Mouse (Mus musculus) limb, embryonic 10.5 days (tissue): ENCODE data around the gene B3gnt7. TPM values are rescaled to one million over a fixed set of nuclear protein-coding genes. Genes with fewer than 3 reads are reported as not detected.

Experiments used
- DNase-seq: peaks from one replicate; pipeline ENCODE4 v3.0.0-alpha.2; 2017; ENCODE audit warnings: low spot score
- H3K27ac ChIP-seq: fragments of 300-500 bp; sonication (generic); 2 replicates; pipeline ENCODE4 v1.5.1; 2016; ENCODE audit warnings: mild to moderate bottlenecking
- H3K27me3 ChIP-seq: fragments of 300-500 bp; sonication (generic); 2 replicates; pipeline ENCODE4 v1.6.1; 2016; ENCODE audit warnings: low read depth, mild to moderate bottlenecking; ENCODE audit not compliant: poor library complexity, severe bottlenecking
- H3K36me3 ChIP-seq: fragments of 300-500 bp; sonication (generic); 2 replicates; pipeline ENCODE4 v1.6.1; 2016; ENCODE audit warnings: mild to moderate bottlenecking, moderate library complexity
- H3K4me1 ChIP-seq: fragments of 300-500 bp; sonication (generic); 2 replicates; pipeline ENCODE4 v1.6.1; 2016
- H3K4me3 ChIP-seq: fragments of 300-500 bp; sonication (generic); 2 replicates; pipeline ENCODE4 v1.5.1; 2016; ENCODE audit warnings: mild to moderate bottlenecking, moderate library complexity
- H3K9me3 ChIP-seq: fragments of 300-500 bp; sonication (generic); replicated peaks from 2 replicates; pipeline ENCODE4 v1.6.1; 2016; ENCODE audit warnings: mild to moderate bottlenecking
- WGBS: fragments of 180-500 bp; shearing (Covaris S2); methylation state at CpG from one replicate; pipeline ENCODE4 v1.1.7; 2016; 5-methylcytosine and 5-hydroxymethylcytosine counted together
- polyA plus RNA-seq: library from polyadenylated mRNA; unstranded; fragments of >200 nt; fragmentation: Nextera tagmentation; extraction: Ambion mirVana; gene quantifications from 2 replicates; pipeline ENCODE4 v1.2.1, GENCODE M21; 2016

B3gnt7 gene
- polyA plus RNA-seq, 1 experiment from 2014 or later, result 3.4 TPM

DNA sequence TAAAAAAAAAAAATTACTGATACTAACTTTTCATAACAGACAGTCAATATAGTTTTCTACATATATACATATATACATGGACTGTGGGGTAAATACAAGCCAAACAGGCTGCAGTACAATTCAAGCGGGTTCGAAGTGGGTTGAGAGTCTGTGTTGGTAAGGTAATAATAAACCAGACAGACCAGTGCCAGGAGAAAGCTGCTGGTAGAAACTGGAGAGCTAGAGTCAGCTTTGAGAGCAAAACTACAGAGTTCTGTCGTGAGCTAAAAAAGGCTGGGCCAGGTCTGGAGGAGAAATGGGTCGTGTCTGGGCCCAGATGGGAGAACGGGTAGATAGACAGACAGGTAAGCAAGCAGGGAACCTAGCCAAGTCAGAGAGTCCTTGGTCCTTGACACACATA, 18.5 kb upstream of the B3gnt7 start:
- DNase-seq, result no peak
- no peaks in the 10 kb centered on the region for H3K36me3 ChIP-seq
- H3K9me3 ChIP-seq, result no peaks in the 10 kb centered on the region
- 90% methylated on average over 5 of the region's 5 CpGs for WGBS
- no peak overlapping the region for H3K4me3 ChIP-seq
- no peaks in the 10 kb centered on the region for H3K27me3 ChIP-seq
- H3K27ac ChIP-seq, result no peak overlapping the region
- no peaks in the 10 kb centered on the region for H3K4me1 ChIP-seq

DNA sequence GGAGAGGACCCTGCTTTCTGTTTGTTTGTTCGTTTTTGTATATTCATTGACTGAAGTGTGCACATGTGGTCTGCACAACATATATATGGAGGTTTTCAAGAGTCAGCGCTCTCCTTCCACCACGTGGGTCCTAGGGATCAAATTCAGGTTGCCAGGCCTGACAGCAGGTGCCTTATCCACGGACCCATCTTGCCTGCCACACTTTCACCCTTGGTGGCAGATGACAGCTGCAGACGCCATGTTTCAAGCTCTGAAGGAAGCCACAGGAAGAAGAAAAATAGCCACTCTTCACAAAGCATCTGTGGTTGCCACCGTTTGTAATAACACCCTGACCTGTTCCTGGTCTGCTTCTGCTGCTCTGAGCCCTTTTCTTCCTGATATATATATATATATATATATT, 17.3 kb upstream of the B3gnt7 start:
- H3K27ac ChIP-seq, result no peak overlapping the region
- H3K9me3 ChIP-seq, result no peaks in the 10 kb centered on the region
- H3K27me3 ChIP-seq, result no peaks in the 10 kb centered on the region
- no peaks in the 10 kb centered on the region for H3K36me3 ChIP-seq
- WGBS, result 89% methylated on average over 6 of the region's 6 CpGs
- H3K4me1 ChIP-seq, result no peaks in the 10 kb centered on the region
- no peak overlapping the region for H3K4me3 ChIP-seq
- DNase-seq, result no peak

- no peak overlapping the region for H3K27ac ChIP-seq
- DNase-seq, result no peak
- 91% methylated on average over 4 of the region's 4 CpGs for WGBS
Observed at GRCm38 (mm10) chr1:86287473-86287872, 15.2 kb upstream of the B3gnt7 start.

GRCm38 (mm10) chr1:86290452-86290851, 12.2 kb upstream of the B3gnt7 start:
- WGBS, result 67% methylated on average over 3 of the region's 3 CpGs
- H3K27me3 ChIP-seq, result peaks cover 7% of the 10 kb centered on the region; the same call in 1 of the 2 replicates
- DNase-seq, result no peak

More at GRCm38 (mm10) chr1:86287473-86287872, 15.2 kb upstream of the B3gnt7 start:
- no peak overlapping the region for H3K4me3 ChIP-seq
- no peaks in the 10 kb centered on the region for H3K9me3 ChIP-seq
- no peaks in the 10 kb centered on the region for H3K4me1 ChIP-seq
- H3K27me3 ChIP-seq, result no peaks in the 10 kb centered on the region
- H3K36me3 ChIP-seq, result no peaks in the 10 kb centered on the region

DNA sequence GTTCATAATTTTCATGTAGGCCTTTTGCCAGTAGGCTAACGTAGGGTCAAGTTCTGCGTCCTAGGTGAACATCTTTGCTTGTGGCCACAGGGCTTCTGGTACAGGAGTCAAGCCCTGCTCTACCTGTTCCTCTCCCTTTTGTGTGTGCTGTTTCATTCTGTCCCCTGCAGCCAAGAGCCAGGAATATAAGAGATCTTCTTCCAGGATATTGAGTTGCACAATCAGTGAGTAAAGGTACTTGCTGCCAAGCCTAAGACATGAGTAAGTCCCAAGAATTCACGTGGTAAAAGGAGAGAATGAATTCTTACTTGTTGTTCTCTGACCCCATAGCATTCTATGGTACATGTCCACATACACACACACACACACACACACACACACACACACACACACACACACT, 9.5 kb upstream of the B3gnt7 start:
- Histone ChIP-seq H3K36me3 (no peaks in the 10 kb centered on the region), H3K4me3 (no peak overlapping the region), H3K4me1 (peaks cover 12% of the 10 kb centered on the region), H3K9me3 (no peaks in the 10 kb centered on the region), H3K27me3 (peaks cover 32% of the 10 kb centered on the region), H3K27ac (no peak overlapping the region)
- DNase-seq, result no peak
- 89% methylated on average over 3 of the region's 3 CpGs for WGBS

More at GRCm38 (mm10) chr1:86290452-86290851, 12.2 kb upstream of the B3gnt7 start:
- Histone ChIP-seq H3K4me1 (peaks cover 12% of the 10 kb centered on the region), H3K27ac (no peak overlapping the region), H3K36me3 (no peaks in the 10 kb centered on the region), H3K4me3 (no peak overlapping the region), H3K9me3 (no peaks in the 10 kb centered on the region)

DNA sequence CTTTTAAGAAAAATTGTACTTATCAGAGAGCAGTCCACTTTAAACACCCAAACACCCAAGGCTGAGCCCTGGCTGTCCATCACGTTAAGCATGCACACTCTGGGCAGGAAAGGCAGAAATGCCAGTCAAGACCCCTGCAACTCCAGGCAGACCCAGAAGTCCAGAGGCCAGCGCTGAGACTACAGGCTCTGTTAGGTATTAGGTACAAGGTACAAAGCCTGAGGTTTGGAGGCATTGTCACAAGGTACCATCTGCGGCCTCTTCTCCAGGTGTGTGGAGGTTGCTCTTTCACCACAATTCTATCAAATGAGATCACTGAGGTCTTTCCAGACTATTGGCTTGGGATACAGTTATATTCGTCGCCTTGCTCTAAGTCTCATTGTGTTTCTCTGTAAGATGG, 8.8 kb upstream of the B3gnt7 start:
- Histone ChIP-seq H3K36me3 (no peaks in the 10 kb centered on the region), H3K27me3 (peaks cover 39% of the 10 kb centered on the region), H3K4me1 (peaks cover 18% of the 10 kb centered on the region), H3K4me3 (no peak overlapping the region), H3K9me3 (no peaks in the 10 kb centered on the region), H3K27ac (no peak overlapping the region)
- 95% methylated on average over 5 of the region's 5 CpGs for WGBS
- no peak for DNase-seq

GRCm38 (mm10) chr1:86294472-86294871, 8.2 kb upstream of the B3gnt7 start:
- Histone ChIP-seq H3K9me3 (no peaks in the 10 kb centered on the region), H3K4me3 (no peak overlapping the region), H3K27me3 (peaks cover 40% of the 10 kb centered on the region), H3K27ac (peak overlapping the region; percentile 16; the same call in 1 of the 2 replicates), H3K4me1 (peaks cover 23% of the 10 kb centered on the region), H3K36me3 (no peaks in the 10 kb centered on the region)
- DNase-seq, result no peak
- whole genome bisulfite sequencing, result 31% methylated on average over 4 of the region's 4 CpGs

- peak; percentile 68 for DNase-seq
- Histone ChIP-seq H3K27ac (no peak overlapping the region), H3K4me1 (peaks cover 61% of the 10 kb centered on the region), H3K36me3 (no peaks in the 10 kb centered on the region), H3K27me3 (peaks cover 82% of the 10 kb centered on the region), H3K9me3 (no peaks in the 10 kb centered on the region), H3K4me3 (no peak overlapping the region)
- WGBS, result 15% methylated on average over 2 of the region's 2 CpGs
Observed at GRCm38 (mm10) chr1:86300093-86300492, 2.5 kb upstream of the B3gnt7 start.

GRCm38 (mm10) chr1:86300731-86301130, 1.9 kb upstream of the B3gnt7 start:
- H3K4me1 ChIP-seq, result peaks cover 59% of the 10 kb centered on the region
- H3K27ac ChIP-seq, result no peak overlapping the region
- no peaks in the 10 kb centered on the region for H3K9me3 ChIP-seq
- H3K27me3 ChIP-seq, result peaks cover 84% of the 10 kb centered on the region
- DNase-seq, result no peak
- H3K4me3 ChIP-seq, result no peak overlapping the region
- WGBS, result 55% methylated on average over 7 of the region's 7 CpGs
- H3K36me3 ChIP-seq, result no peaks in the 10 kb centered on the region

GRCm38 (mm10) chr1:86301221-86302091, 1.2 kb upstream of the B3gnt7 start:
- H3K4me1 ChIP-seq, result peaks cover 59% of the 10 kb centered on the region
- no peaks in the 10 kb centered on the region for H3K9me3 ChIP-seq
- 49% methylated on average over 6 of the region's 6 CpGs for WGBS
- DNase-seq, result no peak
- H3K27ac ChIP-seq, result no peak overlapping the region
- H3K4me3 ChIP-seq, result no peak overlapping the region
- no peaks in the 10 kb centered on the region for H3K36me3 ChIP-seq
- H3K27me3 ChIP-seq, result peaks cover 84% of the 10 kb centered on the region

DNA sequence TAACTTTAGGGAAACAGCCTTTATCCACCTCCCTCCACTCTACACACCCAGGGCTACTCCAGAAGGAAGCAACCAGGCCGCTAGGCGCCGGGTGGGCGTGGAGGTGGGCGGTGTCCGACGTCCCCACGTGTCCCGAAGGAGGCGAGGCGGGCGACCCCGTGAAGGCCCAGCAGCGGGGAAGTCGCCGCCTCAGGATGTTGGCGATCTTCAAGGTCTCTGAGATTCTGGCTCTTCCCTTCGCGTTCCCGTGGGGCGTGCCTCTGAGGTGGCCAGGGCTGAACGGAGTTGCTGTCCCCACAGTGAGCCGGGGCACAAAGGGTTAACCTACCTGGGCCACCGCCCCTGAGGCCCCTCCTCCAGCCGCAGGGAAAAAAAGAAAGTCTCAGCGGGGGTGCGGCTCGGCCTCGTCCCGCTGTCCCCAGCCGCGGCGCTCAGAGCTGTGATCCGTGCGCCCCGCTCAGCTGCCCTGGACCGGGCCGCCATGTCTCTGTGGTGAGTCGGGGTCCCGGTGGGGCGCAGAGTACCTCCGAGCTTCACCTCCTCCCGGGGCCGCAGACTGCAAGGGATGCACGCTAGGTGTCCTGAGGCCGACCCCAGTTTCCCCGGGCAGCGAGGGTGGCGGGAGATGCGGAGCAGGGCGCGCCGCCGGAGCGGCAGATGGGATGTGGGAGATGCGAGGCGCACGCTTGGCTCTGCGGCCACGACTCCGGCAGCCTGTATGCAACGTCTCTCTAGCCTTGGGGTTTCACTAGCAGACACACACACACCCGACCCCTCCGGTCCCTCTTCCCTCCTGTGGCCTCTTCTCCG, 636 bp downstream of the B3gnt7 start:
- Histone ChIP-seq H3K27ac (peak overlapping the region; percentile 77), H3K9me3 (no peaks in the 10 kb centered on the region), H3K4me3 (peak overlapping the region; percentile 74), H3K4me1 (peaks cover 65% of the 10 kb centered on the region), H3K27me3 (peaks cover 86% of the 10 kb centered on the region), H3K36me3 (no peaks in the 10 kb centered on the region)
- DNase-seq, result peak; percentile 86
- WGBS, result under 1% methylated on average over 65 of the region's 65 CpGs

GRCm38 (mm10) chr1:86303873-86304250, 1.2 kb downstream of the B3gnt7 start:
- H3K27me3 ChIP-seq, result peaks cover 85% of the 10 kb centered on the region
- H3K4me1 ChIP-seq, result peaks cover 60% of the 10 kb centered on the region
- H3K27ac ChIP-seq, result peak overlapping the region; percentile 77
- H3K4me3 ChIP-seq, result peak overlapping the region; percentile 74
- DNase-seq, result no peak
- 2% methylated on average over 16 of the region's 16 CpGs for WGBS
- no peaks in the 10 kb centered on the region for H3K9me3 ChIP-seq
- no peaks in the 10 kb centered on the region for H3K36me3 ChIP-seq

DNA sequence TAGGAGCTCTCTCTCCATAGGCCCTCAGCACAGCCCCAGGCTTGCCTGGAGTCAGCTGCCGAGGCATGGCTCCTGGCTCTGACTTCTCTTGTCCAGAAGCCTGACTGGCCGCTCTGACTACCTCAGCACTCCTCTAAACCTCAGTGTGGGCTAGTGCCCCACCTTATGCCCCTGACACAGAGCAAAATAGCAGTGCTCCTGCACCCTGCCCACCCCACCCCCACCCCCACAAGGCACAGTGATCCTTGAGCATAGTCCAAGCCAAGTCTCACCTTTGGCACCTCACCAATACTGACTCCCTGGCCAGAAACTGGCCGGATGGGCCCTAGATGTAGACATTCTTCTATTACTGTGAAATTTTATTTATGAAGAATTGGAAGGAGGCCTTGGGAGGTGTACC, 4.1 kb downstream of the B3gnt7 start:
- peaks cover 43% of the 10 kb centered on the region for H3K4me1 ChIP-seq
- WGBS, result 81% methylated on average over 3 of the region's 3 CpGs
- H3K27ac ChIP-seq, result no peak overlapping the region
- no peaks in the 10 kb centered on the region for H3K9me3 ChIP-seq
- H3K4me3 ChIP-seq, result no peak overlapping the region
- peaks cover 97% of the 10 kb centered on the region for H3K27me3 ChIP-seq
- DNase-seq, result no peak
- H3K36me3 ChIP-seq, result no peaks in the 10 kb centered on the region
